Comparison of ENCODE assay signal across 8 mouse cellular contexts in the genomic region with DNA sequence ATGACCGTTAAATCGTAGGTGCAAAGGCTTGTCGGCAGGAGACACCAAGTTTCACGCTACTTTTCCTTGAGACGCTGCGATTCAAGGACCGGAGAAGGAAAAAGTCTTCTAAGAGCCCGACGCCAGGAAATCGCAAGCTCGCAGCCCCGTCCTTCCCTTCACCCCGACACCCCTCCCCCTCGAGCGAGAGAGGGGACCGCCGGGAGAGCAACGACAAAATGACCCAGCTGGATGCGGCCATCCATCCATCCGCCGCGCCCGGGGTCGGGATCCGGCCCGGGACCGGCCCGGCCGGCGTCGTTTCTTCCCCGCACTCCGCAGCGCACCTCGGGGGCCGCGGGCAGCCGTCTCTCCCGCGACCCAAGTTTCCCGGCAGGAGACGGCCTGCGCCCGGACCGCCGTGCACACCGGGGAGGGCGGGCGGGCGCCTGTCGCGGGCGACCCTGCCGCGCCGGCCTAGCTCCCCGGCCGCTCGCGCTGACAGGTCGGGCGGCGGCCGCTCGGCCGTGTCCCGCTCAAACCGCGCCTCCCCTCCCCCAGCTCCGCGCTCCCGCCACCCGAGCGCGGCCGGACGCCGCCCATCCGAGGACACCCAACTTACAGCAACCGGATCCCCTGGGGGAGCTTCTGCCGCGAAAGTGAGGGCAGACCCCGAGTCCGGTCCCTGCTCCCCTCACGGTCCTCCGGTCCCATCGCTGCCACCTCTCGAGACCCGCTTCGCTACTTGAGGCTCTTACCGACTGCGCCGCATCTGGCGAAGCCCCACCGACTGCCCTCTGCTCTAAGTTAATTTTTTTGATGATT. TPM values are rescaled to one million over a fixed set of nuclear protein-coding genes. Genes with fewer than 3 reads are reported as not detected.
DNase-seq lines count a peak whose midpoint lies in the region; TF ChIP-seq lines count a peak whose summit lies in the region.

No protein-coding gene starts in this region.

- H3K36me3 ChIP-seq in ES-Bruce4 (ENCODE audit: control insufficient read depth, insufficient read depth, low read length, poor library complexity, severe bottlenecking), result no peaks in the 10 kb centered on the region
- peaks cover 61% of the 10 kb centered on the region for H3K36me3 ChIP-seq in erythroblast, embryonic 14.5 days (ENCODE audit: control insufficient read depth)

- intact Hi-C loops in heart, postnatal 14 days (cut with DNase I), result loop anchor here (2.0 to 10.0 kb wide), 4 partner anchors 35 to 1597 kb away; partner anchors contain the start of gene Spryd7

- under 1% methylated on average over 95 of the region's 95 CpGs for WGBS in bone marrow, adult 2 months

- H3K27me3 ChIP-seq in ES-Bruce4 (ENCODE audit: control insufficient read depth, insufficient read depth, low read length, poor library complexity, severe bottlenecking), result no peaks in the 10 kb centered on the region
- no peaks in the 10 kb centered on the region for H3K27me3 ChIP-seq in erythroblast, embryonic 14.5 days (ENCODE audit: control insufficient read depth)

- TF ChIP-seq POLR2A in ES-Bruce4 (IDR thresholded peaks at IDR 0.05; ENCODE audit: insufficient read depth, low read length), result no peak
- TF ChIP-seq POLR2A in bone marrow, adult 2 months (IDR thresholded peaks at IDR 0.05; ENCODE audit: borderline replicate concordance, control insufficient read depth, low read depth, low read length), result peak; percentile 34; the same call in 1 of the 2 replicates

- DNase-seq in heart, postnatal 14 days, result peak; percentile 67 to 68
- DNase-seq in kidney, postnatal 4 days, result peak; percentile 71 to 82
- peak; percentile 56 for DNase-seq in lung, postnatal 36 days
- peak; percentile 75 for DNase-seq in retina, postnatal 1 day
- DNase-seq in urinary bladder, postnatal 10 days (ENCODE audit: low spot score), result peak; percentile 10

- peak overlapping the region; percentile 67 for H3K4me3 ChIP-seq in ES-Bruce4 (ENCODE audit: low read depth, low read length)
- H3K4me3 ChIP-seq in bone marrow, adult 2 months (replicated peaks; ENCODE audit: control insufficient read depth, low read depth, low read length), result peak overlapping the region; percentile 88
- H3K4me3 ChIP-seq in erythroblast, embryonic 14.5 days (replicated peaks), result peak overlapping the region; percentile 79

- no peak for TF ChIP-seq CTCF in ES-Bruce4 (IDR thresholded peaks at IDR 0.05; ENCODE audit: low read depth, low read length)
- no peak for TF ChIP-seq CTCF in bone marrow, adult 2 months (IDR thresholded peaks at IDR 0.05; ENCODE audit: control insufficient read depth, insufficient read depth, low read length)

- H3K9me3 ChIP-seq in ES-Bruce4 (replicated peaks; ENCODE audit: control insufficient read depth, insufficient read depth, low read length, poor library complexity, severe bottlenecking), result no peaks in the 10 kb centered on the region
- no peaks in the 10 kb centered on the region for H3K9me3 ChIP-seq in erythroblast, embryonic 14.5 days (ENCODE audit: control insufficient read depth, low read length)

- H3K27ac ChIP-seq in ES-Bruce4 (ENCODE audit: insufficient read depth, low read length), result peak overlapping the region; percentile 81
- H3K27ac ChIP-seq in bone marrow, adult 2 months (ENCODE audit: control insufficient read depth, insufficient read depth, low read depth, low read length, poor library complexity), result peak overlapping the region; percentile 94

- TF ChIP-seq EP300 in ES-Bruce4 (IDR thresholded peaks at IDR 0.05; ENCODE audit: insufficient read depth, low read depth, low read length), result no peak

- no peaks in the 10 kb centered on the region for H3K4me1 ChIP-seq in ES-Bruce4 (ENCODE audit: control insufficient read depth, insufficient read depth, low read length)
- no peaks in the 10 kb centered on the region; the same call in 1 of the 2 replicates for H3K4me1 ChIP-seq in bone marrow, adult 2 months (ENCODE audit: control insufficient read depth, insufficient read depth, low read length)
- peaks cover 51% of the 10 kb centered on the region for H3K4me1 ChIP-seq in erythroblast, embryonic 14.5 days (ENCODE audit: control insufficient read depth)

- H3K9ac ChIP-seq in ES-Bruce4 (ENCODE audit: low read depth, poor library complexity, severe bottlenecking), result peak overlapping the region; percentile 91

RNA-seq across cellular contexts. Expression of gene Kcnrg, which starts 40.8 kb away (rescaled TPM):
- 0.57 TPM in 1 of 2 replicates, not detected in the other for polyA plus RNA-seq in ES-Bruce4 (2011; ENCODE audit: insufficient read depth, insufficient read length, low read depth, missing spikeins)
- polyA plus RNA-seq in bone marrow, adult 2 months (2011; ENCODE audit: insufficient read depth, insufficient read length, low replicate concordance, missing spikeins), result not detected in 2 replicates
- not detected in 2 replicates for polyA plus RNA-seq in erythroblast, embryonic 14.5 days (2012)
- total RNA-seq in heart, postnatal 14 days (2021), result under 1 TPM in 1 of 2 experiments, not detected in 1; 0.62 TPM

RNA-seq across cellular contexts. Expression of gene Trim13, which starts 50.0 kb away (rescaled TPM):
- 48.2 and 54.6 TPM in 2 replicates for polyA plus RNA-seq in ES-Bruce4 (2011; ENCODE audit: insufficient read depth, insufficient read length, low read depth, missing spikeins)
- 1.0 and 8.7 TPM in 2 replicates for polyA plus RNA-seq in bone marrow, adult 2 months (2011; ENCODE audit: insufficient read depth, insufficient read length, low replicate concordance, missing spikeins)
- not detected in 2 replicates for polyA plus RNA-seq in erythroblast, embryonic 14.5 days (2012)
- total RNA-seq in heart, postnatal 14 days (2021), result 1 to 10 TPM; 7.2 to 7.4 TPM

Comparison
In these comparisons a context has a peak if more than half of its experiments do, and no peak if none do; other contexts are left out.
1. Peak in every context shown above with its lines: DNase-seq, H3K4me3 ChIP-seq and H3K27ac ChIP-seq.
2. DNase-seq: peak in every context shown above with its lines; median percentile 76 in kidney, postnatal 4 days; 75 in retina, postnatal 1 day; 68 in heart, postnatal 14 days; 56 in lung, postnatal 36 days; 10 in urinary bladder, postnatal 10 days.